Mouse (Mus musculus): ENCODE measurements around the gene Tspan12.
"Not testable (repeated sequence)": the region's sequence is repeated elsewhere in the genome, so short reads cannot be mapped to it uniquely, and the experiment has no call there.

DNA sequence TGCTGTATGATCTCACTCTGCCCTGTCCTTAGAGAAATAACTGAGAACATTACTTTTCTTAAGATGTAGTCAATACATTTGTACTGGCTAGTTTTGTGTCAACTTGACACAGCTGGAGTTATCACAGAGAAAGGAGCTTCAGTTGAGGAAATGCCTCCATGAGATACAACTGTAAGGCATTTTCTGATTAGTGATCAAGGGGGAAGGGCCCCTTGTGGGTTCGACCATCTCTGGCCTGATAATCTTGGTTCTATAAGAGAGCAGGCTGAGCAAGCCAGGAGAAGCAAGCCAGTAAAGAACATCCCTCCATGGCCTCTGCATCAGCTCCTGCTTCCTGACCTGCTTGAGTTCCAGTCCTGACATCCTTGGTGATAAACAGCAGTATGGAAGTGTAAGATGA, 62.7 kb downstream of the Tspan12 start:
- TF ChIP-seq TCF12 (IDR thresholded peaks at IDR 0.05; ENCODE audit: insufficient read depth, poor library complexity, severe bottlenecking); POLR2A (IDR thresholded peaks at IDR 0.05; ENCODE audit: insufficient read length, low read depth); E2F4 (IDR thresholded peaks at IDR 0.05; ENCODE audit: insufficient read depth); USF1 (IDR thresholded peaks at IDR 0.05; ENCODE audit: low read depth); CEBPB (IDR thresholded peaks at IDR 0.05; ENCODE audit: insufficient read depth, poor library complexity, severe bottlenecking); MAX (IDR thresholded peaks at IDR 0.05; ENCODE audit: low read depth); MYOG (IDR thresholded peaks at IDR 0.05; ENCODE audit: control insufficient read depth in 1 of 3, insufficient read depth in 1 of 3, insufficient read length in 2 of 3, low read depth in 2 of 3); REST (IDR thresholded peaks at IDR 0.05; ENCODE audit: insufficient read depth, insufficient read length); POLR2AphosphoS2 (IDR thresholded peaks at IDR 0.05; ENCODE audit: insufficient read length, low read depth): not testable (repeated sequence)

All from myocyte (in vitro differentiated cells).